Mouse (Mus musculus) frontal cortex, postnatal 36 days (tissue): ENCODE data around the gene Clpsl2.

Experiments
- DNase-seq, 2 experiments: peaks; one replicate each; pipeline ENCODE4 v3.0.0; 2022; ENCODE audit warnings: low spot score in 2 of 2

The Clpsl2 gene

DNA sequence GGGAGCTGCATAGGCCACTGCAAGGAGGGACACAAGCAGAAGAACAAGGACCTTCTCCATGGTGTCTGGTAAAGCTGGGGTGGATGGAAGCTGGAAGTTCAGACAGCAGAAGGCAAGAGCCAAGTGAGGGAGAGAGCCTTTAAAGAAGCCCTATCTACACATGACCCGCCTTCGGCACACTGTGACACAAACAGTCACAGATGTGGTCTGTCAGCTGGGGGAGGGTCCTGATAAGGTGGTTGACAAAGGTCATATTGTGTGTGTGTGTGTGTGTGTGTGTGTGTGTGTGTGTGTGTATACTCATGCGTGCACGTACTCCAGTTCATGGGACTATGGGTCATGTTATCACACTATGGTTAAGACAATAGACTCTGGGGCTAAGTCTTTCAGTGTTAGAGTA is 11.4 kb downstream of the Clpsl2 start, which contains the start of gene Clps:
Clps (minus strand) TSS at position 169 of the 400 bp plus-strand sequence.
- DNase-seq: no peak

DNA sequence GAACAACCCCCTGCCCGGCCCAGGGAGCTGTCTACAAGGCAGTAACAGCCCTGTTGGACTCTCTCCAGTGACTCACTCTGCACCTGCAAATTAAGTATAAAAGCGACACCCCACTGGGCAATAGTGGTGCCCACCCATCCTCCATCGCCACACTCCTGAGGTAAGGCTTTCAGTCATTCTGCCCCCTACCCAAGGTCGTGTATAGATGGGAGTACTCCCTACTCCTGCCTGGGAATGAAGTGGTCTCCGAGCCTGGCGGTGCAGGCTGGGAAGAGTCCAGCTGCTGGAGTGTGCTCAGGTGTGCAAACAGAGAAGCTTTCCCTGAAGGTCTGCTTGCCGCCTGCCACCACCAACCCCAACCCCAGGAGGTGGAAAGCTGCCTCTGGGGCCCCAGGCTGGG is 12.4 kb downstream of the Clpsl2 start:
- DNase-seq: no peak

DNA sequence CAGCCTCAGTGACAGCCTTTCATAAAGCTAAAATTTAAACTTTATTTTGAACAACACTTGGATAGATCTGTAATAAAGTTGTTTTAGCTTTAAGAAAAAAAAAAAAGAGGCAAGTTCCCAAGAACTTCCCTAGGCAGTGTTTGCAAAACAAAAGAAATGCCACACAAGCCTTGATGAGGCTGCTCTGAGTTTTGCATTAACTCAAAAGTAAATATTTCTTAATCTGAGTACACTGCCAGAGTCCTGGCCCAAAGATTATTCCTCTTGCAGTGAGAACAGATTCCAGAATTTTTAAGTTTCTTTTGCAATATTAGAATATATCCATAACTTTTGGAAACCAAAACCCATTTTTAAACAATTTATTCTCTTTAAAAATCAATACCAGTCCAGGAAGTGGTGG is 16.0 kb downstream of the Clpsl2 start:
- DNase-seq: no peak

DNA sequence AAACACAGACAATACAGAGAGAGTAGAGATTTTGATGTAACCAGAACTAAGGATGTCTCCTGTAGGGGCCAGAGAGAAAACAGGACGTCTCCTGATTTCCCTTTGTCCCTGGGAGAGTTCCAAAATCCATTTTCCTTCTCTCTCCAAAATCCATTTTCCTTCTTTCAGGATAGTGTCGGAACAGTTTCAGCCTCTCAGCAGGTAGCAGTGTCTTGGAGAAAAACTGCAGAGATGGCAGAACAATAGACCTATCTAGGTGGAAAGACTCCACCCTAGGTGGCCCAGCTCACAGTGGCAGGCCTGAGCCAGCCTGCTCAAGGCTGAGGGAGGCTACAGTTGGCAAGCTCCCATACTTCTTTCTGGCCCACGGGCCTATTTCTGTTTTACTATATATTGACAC is 18.3 kb downstream of the Clpsl2 start:
- DNase-seq: no peak

DNA sequence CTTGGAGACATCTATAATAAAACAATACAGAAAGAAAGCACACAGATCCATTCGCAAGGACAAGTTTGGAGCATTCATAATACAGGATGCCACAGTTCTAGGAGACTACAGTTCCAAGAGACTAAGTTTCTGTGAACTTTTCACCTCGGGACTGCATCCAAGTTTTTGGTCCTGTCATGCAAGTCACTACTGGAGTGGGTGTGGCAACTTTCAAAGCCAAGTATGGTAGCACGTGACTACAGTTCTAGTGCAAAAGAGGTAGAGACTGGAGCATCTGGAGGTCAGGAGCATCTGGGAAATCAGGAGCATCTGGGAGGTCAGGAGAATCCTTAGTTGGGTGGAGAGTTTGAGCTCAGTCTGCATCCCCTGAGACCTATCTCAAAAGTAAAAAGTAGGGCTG is 22.7 kb downstream of the Clpsl2 start:
- no peak for DNase-seq

DNA sequence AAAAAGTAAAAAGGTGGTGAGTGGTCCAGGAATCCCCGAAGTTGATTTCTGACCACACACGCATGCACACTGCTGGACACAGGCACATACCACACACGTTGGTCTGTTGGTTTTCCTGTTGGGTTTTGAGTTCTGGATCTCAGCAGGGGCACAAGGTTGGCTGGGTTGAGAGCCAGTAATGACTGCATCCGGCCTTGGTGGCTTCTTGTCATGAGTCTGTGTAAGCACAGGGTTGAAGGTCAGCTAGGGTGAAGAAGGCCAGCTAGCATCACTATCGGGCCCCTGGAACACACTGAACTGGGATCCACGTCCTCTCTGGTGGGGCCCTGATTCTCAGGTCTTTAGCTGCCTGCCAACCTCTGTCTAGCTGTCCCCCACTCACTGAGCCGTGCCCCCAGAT is 23.3 kb downstream of the Clpsl2 start:
- DNase-seq: no peak

DNA sequence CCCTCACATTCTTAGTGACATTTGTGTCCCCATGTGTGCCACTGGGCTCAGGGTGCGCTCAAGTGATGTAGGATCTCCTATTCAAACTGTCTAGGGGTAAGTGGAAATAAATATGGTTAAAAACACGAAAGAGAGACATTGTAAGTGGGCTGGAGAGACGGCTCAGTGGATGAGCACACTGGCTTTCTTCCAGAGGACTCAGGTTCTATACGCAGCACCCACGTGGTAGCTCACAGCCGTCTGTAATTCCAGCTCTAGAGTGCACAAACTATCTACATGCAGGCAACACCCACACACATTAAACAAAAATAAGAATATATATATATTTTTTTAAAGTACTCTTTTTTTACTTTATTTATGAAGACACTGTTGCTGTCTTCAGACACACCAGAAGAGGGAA is 23.7 kb downstream of the Clpsl2 start:
- peak in 1 of 2 experiments; percentile 45 for DNase-seq

DNA sequence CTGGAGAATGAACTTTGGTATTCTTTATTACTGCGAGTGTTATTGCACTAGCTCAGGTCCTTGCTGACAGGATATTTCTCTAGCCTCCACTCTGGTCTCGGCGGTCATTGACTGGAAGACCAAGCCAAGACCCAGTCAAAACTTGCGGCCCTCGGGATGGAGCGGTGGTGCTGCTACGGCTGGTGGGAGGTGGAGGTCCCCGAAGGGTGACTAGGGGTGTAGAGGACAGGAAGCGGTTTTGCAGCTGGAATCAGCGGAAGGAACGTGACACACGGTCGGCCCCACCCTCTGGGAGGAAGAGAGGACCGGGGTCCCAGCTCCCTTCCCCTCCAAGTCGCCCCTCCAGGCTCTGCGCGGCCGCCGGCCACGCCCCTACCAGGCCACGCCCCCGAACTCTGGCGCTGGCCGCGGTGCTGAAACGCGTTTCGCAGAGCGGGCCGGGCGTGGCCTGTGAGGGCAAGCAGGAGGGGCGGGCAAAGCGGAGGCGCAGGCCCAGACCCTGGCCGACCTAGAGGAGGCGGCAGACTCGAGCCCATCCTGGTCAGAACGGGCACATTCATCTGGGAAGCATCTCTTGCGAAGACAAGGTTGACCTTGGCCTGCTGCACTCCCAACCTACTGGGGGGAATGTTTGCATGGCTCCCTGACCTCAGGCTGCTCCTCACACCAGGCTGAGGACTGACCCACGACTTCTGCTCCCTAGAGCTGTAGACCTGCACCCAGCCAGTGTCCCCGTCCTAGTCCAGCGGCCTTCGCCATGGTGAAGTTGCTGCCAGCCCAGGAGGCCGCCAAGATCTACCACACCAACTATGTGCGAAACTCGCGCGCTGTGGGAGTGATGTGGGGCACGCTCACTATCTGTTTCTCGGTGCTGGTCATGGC is 26.3 kb downstream of the Clpsl2 start, which contains the start of gene Lhfpl5:
Lhfpl5 (plus strand) TSS at position 398 of the 882 bp plus-strand sequence.
- no peak for DNase-seq

DNA sequence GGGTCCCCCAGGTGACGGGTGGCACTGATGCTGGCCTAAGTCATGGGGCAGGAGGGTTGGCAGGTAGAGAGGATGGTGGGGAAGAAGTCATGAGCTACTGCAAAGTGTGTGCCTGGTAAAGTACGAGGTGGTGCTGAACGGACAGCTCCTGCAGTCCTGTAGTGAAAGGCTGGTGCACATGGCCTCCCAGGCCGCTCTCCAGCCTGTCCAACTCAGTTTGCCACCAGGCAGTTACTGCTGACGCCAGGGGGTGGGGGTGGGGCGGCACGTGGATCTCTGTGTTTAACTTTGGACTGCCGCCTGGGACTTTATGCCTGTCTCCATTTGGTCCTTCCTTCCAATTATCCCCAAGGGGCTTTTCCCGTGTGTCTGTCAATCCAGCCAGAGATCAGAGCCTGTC is 31.2 kb downstream of the Clpsl2 start:
- DNase-seq: no peak

DNA sequence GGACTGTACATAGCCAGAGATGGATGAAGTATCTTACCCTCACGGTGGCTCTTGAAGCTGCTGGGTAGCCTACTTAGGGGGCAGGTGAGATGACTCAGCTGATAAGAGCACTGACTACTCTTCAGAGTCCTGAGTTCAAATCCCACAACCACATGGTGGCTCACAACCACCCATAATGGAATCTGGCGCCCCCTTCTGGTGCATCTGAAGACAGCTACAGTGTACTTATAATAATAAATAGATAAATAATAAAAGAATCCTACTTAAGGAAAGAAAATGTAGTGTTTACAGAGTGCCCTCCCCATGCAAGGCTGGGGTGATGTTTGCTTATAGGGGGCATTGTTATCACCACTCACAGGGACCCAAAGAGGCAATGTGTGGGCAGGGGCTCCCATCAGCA is 31.8 kb downstream of the Clpsl2 start:
- DNase-seq: no peak

DNA sequence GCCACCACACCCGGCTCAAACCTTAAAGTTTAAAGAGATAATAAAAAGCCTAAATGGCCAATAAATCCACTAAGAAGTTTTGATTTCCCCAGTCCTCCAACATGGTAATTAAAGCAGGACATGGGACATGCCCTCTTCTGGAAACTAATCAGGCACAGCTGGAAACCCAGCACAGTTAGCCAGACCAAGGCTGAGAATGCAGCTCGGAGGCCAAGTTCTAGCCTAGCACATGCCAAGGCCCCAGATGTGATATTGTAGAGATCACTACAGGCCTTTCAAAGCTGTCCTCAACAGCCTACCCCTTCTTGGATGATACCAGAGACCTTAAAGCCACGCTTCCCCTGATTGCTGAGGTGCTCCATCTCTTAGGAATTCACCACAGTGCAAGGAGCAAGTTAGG is 37.3 kb downstream of the Clpsl2 start:
- DNase-seq: no peak

DNA sequence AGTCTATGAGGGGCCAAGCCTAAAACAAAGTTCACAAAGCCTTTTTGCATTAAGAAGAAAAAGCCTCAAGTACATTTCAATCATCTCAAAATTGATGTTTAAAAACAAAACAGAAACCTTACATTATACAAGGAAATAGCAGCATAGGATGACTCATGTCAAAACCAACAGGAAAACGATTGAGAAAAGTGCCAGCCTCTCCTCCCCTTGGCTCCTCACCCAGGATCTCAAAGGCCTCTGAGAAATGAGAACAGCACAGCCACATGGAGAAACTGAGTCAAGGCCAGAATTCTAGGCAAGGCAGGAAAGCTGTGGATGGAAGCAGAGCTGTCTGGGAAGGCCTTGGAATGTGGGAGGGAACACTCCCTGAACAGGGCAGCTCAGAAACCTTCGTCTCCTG is 39.4 kb downstream of the Clpsl2 start:
- DNase-seq: no peak

DNA sequence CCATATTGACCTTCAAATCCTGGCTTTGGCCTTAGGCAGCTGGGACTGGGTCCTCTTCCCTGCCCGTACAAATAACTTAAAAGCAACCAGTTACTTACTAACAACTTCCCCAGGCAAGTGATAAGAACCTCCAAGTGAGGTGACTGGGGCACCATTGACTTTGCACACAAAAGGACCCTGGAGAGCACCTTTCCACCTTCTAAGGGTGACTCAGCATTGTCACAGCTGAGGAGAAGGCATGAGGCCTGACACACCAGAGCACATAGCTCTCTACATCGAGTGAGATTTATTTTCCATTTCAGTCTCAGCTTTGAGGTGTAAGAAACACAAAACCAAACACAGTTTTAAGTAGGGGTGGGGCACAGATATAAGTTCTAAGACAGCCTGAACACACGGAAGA is 41.4 kb downstream of the Clpsl2 start:
- DNase-seq: no peak

DNA sequence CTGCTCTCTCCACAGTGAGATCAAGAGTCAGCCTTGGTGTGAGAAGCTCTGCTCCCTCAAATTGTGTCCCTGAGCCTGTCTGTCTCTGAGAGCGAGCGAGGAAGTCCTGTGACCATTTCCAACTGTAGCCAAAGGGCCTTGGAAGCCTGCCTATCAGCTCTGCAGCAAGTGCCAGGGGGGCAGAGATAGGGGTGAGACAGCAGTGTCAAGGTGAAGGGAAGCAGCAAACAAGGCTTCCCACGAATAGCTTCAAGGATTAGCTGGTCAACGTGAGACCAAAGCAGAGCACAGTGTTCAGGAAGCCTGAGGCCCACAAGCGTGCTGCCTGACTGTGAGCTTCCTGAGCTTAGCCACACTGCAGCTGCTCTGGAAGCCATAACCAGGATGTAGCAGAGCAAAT is 42.3 kb downstream of the Clpsl2 start:
- no peak for DNase-seq

DNA sequence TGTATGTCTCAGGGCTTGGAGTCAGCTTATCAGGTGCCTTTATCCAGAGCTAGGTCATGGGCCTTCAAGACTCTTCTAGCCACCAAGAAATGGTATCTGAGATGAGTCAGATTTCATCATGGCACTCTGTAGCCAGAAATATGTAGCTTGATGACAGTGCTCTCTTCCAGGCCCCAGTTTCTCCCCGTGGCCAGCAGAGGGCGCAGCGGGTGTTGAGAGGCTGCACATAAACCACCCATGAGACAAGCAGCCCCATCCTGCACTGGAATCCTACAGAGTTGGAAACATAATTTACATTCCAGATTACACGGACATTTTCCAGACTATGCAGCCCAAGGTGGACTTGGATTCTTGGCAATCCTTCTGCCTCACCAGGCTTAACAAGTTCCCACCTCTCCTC is 43.8 kb downstream of the Clpsl2 start:
- peak; percentile 75 to 79 for DNase-seq

DNA sequence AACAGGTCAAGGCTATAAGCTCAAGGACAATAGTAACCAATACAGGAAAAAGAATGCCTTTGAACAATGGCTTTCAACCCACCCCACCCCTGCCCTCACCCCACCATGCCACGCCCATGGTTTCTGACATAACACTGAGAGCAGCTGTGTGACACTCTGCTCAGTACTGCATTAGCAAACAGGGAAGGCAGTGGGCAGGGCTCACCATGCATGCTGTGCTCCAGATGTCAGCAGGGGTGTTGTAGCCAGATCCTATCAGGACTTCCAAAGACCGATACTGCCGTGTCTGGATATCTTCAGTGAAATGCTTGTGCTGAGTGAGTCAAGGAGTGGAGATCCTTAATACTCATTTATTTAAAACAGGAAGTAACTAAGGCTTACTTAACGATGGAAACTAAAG is 44.8 kb downstream of the Clpsl2 start:
- no peak for DNase-seq

DNA sequence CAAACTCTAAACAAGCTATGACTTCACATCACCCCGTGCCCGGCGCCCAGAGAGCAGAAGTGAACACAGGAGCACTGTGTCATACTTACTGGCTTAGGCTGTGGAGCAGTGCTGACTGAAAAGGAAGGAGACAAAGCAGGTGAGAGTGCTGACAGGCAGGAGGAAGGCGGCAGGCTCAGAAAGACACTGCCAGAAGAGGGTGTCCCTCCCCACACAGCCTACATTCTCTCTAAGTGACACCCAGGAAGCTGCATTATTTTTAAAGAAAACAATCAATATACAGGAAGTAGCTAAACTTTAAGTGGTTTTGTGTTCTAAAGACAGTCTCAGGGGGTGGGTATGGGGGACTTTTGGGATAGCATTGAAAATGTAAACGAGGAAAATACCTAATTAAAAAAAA is 51.6 kb downstream of the Clpsl2 start:
- no peak for DNase-seq

DNA sequence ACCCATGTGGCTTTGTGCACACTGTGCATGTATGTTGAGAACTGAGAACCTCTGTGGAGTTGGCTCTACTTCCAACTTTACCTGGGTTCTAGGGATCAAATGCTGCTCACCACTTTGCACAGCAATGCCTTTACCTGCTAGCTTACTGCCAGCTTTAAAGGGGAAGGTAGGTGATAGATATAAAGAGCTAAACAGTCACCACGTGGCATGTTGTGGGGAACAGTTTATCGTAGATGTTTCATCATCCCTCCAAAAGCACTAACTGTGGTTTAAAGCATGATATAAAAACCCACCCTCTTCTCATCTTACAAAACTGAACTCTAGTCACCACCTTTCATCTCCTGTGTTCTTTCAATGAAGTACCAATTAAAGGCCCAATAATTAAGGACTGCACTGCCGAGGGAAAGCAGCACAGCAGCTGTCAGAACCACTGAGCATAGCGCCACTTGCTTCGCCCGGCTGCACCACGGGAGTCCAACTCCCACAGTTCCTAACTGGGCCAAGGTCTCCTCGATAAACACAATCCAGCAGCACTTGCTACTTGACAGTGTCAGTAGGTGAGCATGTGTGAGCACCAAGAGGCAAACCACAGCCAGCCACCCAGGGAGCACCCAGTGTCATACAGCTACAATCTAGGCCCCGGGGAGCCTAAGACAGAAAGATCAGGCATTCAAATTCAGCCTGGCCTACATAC is 52.5 kb downstream of the Clpsl2 start:
- no peak for DNase-seq
